Mouse (Mus musculus) stomach, adult 2 months (tissue): Measurements from ENCODE around the gene Ccdc169. TPM values are rescaled to one million over a fixed set of nuclear protein-coding genes. Genes with fewer than 3 reads are reported as not detected.

Source experiments
- polyA plus RNA-seq: library from polyadenylated mRNA; depleted of rRNA; stranded (reverse); fragments of >200 nt; gene quantifications from 2 replicates; pipeline ENCODE4 v1.2.3, GENCODE M21; 2012; rRNA removed

The Ccdc169 gene
- polyA plus RNA-seq: not detected in 2 replicates

DNA sequence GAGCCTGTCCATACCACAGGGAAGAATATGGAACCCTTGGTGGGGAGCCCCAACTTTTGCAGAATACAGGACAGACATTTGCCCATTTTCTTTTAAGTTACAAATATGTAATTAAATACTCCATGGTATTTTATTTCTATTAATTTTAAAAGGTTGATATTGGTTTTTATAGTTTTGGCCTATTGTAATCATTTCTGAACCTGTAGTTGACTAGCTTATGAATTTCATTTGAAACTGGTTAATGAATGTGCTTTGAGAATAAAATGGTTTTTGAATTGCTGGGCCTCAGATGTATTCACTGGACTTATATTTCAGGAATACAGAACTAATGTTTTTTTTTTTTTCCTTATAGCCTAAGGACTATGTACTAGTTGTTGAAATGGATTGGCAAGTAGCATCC is at the start of gene Ccdc169:
Ccdc169 (plus strand) TSS at position 301 of the 400 bp plus-strand sequence.

DNA sequence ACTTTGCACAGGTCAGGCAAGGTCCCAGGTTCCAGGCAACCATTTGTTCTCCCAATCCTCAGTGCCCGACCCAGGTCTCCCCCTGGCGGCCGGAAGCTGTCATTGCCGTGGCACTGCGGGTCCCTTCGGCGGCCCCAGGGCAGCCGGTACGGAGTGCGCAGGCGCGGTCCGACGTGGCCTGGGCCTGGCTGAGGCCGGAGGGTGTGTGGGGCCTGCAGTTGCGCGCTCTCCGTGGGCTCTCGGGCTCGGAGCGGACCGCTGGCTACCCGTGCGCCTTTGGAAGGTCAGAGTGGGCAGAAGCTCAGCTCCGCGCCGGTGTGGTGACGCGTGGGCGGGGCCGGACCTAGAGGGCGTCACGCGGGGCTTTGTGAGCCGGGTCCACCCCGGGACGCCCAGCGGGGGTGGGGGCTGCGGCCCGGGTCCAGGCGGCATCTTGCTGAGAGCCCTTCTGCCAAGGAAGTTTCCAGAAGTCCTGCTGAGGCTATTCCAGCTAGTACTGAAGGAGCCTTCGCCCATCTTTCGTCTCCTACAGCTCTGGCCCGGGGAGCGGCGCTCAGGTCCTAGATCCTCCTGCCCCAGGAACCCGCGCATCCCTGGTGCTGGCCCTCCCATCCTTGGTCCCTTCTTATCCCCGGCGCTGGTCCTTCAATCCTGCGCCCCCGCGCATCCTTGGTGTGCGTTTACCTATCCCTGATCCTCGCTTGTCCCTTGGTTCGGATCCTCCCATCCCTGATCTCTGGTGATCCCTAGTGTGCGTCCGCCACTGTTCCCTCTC is 25.0 kb upstream of the Ccdc169 start, which contains the start of gene Spg20:
Spg20 (plus strand) TSS at position 174 of the 775 bp plus-strand sequence.

DNA sequence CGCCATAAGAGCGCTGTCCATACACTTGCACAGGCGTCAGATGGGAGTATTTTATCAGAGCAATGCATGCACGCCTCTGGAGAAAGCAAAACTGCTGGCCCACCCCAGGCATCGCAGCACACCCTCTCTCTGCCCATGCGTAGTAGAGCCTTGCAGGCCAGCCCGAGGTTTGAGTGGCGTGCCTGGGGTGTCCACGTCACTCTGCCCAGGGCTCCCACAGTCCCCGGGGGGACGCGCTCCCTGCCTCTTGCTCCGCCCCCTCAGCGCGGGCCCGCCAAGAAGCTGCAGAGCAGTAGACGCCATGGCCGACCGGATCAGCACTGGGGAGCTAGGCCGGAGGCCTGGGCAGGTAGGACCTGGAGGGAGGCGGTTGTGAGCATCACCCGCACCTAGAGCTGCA is 44.6 kb downstream of the Ccdc169 start, which contains the start of gene Sohlh2:
Sohlh2 (plus strand) TSS at position 263 of the 400 bp plus-strand sequence.

Other genes with a start within 250 kb of the Ccdc169 start
- gene Sertm1, start 221.5 kb upstream of the Ccdc169 start, polyA plus RNA-seq: 0.06 and 0.09 TPM in 2 replicates
- gene Ccna1, start 81.8 kb upstream of the Ccdc169 start, polyA plus RNA-seq: 0.44 TPM in 1 of 2 replicates, not detected in the other
- gene Spg20, start 25.2 kb upstream of the Ccdc169 start, polyA plus RNA-seq: 2.8 and 2.9 TPM in 2 replicates
- gene Sohlh2, start 44.7 kb downstream of the Ccdc169 start, polyA plus RNA-seq: 0.09 TPM in 1 of 2 replicates, not detected in the other
- 0.74 and 1.1 TPM in 2 replicates for gene Dclk1, start 105.0 kb downstream of the Ccdc169 start, polyA plus RNA-seq